Mouse (Mus musculus): ENCODE results near the gene Rab2b.
"Not testable (repeated sequence)": the region's sequence is repeated elsewhere in the genome, so short reads cannot be mapped to it uniquely, and the experiment has no call there.

Gene Rab2b

DNA sequence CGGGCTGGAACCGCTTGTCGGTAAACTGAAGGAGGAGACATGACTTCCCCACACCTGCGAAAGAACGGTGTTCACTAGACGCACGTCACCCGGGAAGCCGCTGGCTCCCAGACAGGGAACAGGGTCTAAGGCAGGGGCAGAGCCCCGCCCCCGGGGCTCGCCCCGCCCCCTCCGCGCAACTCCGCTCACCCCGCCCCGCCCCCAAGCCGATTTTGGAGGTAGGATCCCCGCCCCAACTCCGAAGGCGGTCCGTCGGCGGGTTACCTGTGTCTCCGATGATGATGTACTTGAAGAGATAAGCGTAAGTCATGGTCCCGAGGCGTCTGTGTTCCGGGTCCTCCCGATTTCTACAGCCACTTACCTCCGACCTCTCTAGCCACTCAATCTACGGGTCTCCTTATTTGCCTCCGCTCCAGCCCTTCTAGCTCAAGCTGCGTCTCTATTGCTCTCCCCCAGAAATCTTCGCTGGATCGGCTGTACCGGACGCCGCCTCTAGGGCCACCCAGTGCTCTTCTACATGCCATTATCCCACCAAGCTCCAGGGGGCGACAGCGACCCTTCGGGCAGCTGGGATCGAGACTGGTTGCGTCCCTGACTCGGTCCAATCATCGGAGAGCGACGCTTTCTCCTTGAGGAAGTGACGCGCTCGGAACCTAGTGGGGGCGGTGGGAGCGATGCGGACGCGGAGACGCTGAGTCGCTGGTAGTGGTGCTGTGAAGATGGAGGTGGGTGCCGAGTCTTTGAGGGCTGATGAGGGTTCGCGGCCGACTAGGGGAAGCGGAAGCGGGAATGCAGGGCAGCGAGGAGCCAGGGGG lies at the start of gene Rab2b, which contains the start of gene Tox4:
Gene Rab2b (minus strand): TSS at position 614 of the 815 bp plus-strand sequence.
Gene Tox4 (plus strand): TSS at position 215 of the 815 bp plus-strand sequence.
- DNase-seq (ENCODE audit: low spot score in 2 of 2): peak; percentile 99

DNA sequence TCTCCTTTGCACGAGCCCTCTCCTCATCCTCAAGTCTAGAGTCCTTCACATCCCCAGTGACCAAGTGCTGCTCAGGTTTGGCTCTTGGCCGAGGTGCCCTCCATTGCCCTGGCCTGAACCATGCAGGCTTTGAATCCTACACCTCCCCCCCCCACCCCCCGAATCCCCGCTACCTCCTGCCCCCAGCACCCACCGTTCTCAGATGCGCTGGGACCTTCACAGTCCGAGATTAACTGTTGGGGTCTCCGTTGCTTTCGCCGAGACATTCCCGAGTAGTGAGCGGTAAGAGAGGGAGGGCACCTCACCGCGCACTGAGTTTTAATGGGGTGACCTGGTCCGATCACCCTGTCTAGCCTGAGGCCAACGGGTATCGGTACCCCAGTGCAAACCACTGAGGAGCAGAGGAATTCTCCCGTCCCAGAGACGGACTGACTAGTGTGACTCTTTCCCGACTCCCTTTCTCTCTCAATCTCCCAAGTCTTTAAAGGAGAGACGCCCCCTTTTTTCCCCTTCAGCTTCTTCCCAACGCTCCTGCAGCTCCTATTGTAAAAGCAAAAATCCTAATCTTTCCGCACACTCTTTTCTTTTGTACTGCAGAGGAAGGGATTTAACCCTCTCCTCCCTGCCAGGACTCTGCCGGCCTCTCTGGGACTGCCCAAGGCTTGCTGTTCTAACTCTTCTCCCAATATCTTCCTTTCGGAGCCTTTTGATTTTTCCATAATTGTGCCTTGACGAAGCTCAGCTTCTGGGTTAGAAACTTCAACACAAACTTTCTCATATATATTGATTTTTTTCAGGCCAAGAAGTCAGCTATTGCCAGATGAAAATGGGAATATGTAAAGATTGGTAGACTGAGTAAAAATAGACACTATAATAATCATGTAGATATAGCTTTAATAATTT lies 48.8 kb upstream of the Rab2b start, which contains the start of gene Sall2:
Gene Sall2 (minus strand): TSS at position 853 of the 903 bp plus-strand sequence.
- DNase-seq (ENCODE audit: low spot score in 2 of 2): no peak

DNA sequence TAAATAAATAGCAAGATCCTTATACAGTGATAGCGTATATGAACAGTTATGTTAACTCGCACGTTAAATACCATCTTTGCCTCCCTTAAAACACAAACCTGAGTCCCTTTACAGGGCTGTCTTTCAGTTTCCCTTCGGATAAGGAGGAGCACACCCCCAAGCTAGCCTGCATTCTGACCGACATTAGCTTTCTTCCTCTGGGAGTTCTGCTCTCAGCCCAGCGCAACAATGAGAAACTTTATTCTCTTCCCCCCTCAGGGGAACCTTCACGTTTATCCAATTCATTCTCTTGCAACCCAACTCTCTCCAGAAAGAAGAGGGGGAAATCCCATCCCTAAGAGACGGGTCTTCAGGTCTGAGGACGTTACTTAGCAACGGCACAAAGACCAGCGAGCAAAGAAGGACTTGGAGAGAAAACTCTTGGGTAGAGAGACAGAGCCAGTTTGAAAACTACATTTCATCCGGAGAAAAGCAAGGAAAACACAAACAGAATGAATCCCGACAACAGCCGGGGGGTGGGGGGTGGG lies 48.1 kb upstream of the Rab2b start:
- no peak for DNase-seq (ENCODE audit: low spot score in 2 of 2)

DNA sequence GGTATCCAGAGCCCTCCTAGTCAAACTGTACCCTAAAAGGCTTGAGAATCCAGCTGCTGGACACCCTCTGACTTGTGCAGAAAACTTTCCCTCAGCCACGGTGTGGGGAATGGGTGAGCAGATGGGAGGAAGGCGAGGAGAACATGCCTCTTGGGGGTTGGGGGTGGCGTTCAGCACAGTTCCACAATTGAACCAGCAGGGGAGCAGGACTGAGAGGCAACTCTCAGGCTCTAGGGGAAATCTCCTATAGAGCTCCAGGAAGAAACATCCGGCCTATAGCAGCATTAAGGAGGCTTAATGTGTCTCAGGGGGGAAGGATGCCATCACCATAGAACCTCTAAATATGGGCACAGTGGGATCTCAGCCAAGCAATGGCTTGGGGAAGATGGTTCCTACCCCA lies 46.5 kb upstream of the Rab2b start:
- DNase-seq (ENCODE audit: low spot score in 2 of 2): no peak

DNA sequence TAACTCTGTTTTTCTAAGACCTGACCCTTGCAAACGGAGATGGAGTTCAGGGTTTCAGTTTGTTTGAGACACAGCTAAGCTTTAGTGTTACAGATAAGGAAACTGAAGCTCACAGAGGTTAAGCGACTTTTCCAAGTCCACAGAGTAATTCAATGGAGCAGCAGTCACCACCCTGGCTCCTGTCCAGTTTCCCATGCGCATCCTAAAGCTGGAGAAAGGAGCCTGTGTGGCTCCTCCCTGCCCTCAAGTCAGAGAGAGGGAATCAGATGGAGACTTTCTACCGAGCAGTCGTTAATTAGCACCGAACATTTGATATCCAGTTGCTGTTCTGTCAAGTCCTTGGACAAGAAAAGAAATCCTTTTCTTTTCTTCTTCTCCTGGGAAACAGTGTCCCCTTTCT lies 40.0 kb upstream of the Rab2b start:
- no peak for DNase-seq (ENCODE audit: low spot score in 2 of 2)

DNA sequence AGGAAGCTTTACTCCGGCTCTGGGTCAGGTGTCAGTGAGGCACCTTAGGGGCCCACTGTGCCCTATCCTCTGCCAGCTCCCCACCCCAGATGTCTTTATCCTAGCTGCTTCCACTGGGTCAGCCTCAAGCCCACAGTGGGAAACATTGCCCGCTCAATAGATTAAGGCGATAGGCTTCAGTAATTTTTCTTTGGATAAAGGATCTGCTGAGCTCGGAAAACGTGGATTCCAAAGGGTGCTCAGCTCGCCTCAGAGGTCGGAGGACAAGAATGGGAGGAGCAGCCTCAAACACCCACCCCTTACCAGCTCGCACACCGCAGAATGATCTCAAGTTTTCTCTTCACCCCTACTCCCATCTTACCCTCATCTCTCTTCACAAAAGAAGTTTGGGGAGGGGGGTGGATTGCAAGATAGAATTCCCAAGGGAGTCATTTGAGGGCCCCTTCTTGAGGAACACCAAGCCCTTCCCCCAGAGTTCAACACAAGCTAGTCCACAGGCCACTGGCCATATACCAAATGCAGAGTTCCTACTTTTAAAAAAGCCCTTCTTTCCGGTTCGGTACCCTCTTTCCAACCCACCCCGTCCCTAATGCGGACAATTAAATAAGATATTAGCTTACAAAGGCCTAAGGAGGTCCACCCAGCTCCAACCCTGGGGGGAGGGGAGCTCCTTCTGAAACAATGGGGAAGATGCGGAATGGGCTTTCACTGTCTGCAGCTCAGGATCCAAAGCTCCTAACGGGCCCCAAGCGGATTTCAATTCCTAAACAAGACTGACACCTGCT lies 37.3 kb upstream of the Rab2b start:
- peak in 1 of 2 experiments; percentile 9 for DNase-seq (ENCODE audit: low spot score in 2 of 2)

DNA sequence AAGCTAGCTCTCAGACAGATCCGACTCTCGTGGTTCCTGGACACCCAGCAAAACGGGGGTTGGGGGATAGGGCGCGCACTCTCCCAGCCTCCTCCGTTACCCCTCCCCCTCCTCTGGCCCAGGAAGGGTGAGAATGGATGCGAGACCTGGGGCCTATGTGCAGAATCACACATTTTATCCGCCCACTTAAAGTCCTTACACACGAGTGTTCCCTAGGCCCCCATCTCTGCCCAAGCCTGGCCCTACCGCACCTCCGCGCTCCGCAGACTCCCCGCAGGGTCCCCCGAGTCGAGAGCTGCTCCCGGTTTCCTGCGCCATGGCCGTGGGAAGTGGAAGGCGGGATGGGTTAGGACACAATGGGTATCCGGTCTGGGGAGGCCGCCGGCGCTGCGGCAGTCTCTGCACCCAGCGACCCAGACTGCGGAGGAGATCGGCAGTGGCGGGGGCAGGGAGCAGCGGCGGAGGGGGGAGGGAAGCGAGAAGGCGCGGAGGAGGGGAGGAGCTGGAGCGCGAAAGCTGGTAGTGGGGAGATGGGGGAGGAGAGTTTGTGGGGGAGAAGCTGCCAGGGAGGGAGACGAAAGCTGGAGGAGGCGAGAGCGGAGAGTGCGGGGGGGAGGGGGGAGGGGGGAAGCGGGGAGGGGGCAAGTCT lies 36.6 kb upstream of the Rab2b start:
- DNase-seq (ENCODE audit: low spot score in 2 of 2): peak; percentile 38 to 51

DNA sequence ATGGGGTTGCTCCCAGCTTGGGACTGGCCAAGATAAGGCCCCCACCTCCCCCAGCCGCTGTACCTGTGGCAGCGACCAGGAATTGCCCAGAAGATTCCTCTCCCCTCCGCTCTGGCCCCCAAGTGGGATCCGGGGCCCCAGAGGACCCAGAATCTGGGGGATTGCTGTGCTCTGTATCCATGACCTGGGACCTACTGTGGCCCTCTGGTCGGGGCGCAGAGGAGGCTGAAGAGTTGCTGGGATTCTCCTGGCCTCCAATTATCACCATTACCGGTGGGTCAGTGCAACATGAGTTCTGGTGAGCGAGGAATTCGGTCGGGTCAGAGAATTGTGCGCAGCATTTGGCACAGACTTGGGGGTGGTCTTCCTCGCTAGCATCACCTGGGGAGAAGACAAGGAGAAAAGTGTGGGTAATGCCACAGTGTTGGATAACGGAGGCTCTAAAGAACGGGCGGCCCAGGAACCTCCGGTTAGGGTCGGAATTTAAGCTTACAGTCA lies 36.0 kb upstream of the Rab2b start:
- DNase-seq (ENCODE audit: low spot score in 2 of 2): peak in 1 of 2 experiments; percentile 10

DNA sequence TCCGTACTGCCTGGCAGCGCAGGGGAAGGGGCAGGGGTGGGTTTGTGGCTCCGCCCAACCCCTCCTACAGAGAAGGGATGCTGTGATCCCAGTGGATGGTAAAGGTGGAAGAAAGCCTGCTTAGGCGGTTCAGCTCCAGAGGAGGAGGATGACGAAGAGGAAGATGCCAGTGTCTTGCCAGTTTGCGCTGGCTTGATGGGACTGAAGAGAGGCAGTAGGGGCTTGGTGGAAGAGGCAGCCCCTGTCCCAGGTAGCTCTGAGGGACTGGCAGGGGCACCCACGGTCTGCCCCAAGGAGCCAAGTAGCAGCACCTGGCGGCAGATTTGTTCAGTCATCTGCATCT lies 35.4 kb upstream of the Rab2b start:
- DNase-seq (ENCODE audit: low spot score in 2 of 2): no peak

DNA sequence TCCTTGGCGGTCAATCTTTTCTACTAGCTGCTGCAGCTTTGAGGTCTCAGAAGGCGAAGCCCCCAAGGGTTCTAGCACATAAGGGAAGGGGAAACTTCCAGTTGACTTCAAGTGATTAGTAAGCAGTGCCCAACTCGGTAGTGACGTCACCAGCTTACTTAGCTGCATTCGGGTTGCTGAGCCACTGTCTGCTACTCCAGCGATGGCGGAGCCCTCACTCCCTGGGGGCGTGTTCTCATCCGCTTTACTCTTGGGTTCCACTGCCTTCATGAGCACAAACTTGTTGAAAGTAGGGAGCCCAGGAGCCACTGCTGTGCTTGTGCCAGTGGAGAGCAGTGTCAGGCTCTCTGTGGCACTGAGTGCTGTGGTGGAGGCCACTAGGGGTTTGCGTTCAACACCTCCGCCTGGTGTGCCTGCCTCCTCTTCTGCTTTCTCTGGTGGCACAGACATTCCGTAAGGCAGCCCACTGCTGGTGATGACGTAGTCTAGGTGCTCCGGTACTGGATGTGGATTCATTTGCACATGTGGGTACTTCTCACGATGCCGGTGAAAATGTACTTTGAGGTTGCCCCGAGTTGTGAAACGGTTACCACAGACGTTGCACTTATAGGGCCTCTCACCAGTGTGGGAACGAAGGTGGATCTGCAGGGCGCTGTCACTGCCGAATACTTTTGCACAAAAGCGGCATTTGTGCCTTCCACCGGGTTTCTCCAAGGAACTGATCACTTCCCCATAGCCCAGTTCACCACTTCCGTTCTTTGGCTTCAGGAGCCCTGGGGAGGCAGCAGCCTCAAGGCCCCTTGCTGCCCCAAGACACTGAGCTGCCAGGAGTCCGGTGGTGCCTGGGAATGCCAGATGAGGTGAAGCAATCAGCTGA lies 34.8 kb upstream of the Rab2b start:
- peak in 1 of 2 experiments; percentile 9 for DNase-seq (ENCODE audit: low spot score in 2 of 2)

DNA sequence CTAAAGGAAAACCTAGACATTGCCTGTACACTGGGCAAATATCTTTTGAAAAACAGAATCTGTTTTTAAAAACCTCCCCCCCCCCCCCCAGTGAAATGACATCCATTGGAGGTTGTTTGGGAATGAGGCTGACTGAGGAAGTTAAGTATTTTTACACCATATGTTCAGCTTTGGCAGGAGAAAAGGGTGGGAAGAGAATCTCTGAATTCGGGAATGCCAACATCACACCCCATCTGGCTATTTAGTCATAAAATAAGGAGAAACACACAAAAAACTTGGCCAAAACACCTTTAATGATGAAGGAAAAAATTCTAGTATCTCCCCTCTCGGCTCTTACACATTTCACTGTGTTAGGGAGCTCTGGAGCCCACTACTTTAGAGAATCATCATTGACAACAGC lies 31.6 kb upstream of the Rab2b start:
- DNase-seq (ENCODE audit: low spot score in 2 of 2): no peak

DNA sequence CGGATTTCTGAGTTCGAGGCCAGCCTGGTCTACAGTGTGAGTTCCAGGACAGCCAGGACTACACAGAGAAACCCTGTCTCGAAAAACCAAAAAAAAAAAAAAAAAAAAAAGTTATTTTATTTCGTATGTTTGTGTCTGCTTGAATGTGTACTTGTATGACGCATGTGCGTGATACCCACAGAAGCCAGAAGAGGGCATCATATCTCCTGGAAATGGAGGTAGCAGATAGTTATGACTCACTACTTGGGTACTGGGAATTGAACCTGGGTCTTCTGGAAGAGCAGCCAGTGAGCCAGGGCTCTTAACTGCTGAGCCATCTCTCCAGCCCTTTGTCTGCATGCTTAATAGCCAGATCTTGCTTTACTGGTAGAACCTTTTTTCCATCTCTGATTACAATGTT lies 31.0 kb upstream of the Rab2b start:
- not testable (repeated sequence) for DNase-seq (ENCODE audit: low spot score in 2 of 2)

DNA sequence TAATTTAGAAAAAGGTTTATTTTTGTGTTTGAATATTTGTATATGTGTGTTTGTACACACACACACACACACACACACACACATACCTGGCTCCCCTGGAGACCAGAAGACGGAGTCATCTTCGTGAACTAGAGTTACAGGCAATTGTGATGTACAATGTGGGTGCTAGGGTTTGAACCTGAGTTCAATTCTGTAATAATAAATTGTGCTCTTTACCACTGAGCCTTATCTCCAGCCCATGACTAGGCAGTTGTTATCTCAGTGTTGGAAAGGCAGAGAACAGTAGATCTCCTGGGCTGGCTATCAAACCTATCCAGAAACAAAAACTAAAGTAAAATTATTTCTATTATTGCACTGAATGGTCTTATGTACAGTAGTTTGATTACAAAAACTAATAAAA lies 26.8 kb upstream of the Rab2b start:
- no peak for DNase-seq (ENCODE audit: low spot score in 2 of 2)

DNA sequence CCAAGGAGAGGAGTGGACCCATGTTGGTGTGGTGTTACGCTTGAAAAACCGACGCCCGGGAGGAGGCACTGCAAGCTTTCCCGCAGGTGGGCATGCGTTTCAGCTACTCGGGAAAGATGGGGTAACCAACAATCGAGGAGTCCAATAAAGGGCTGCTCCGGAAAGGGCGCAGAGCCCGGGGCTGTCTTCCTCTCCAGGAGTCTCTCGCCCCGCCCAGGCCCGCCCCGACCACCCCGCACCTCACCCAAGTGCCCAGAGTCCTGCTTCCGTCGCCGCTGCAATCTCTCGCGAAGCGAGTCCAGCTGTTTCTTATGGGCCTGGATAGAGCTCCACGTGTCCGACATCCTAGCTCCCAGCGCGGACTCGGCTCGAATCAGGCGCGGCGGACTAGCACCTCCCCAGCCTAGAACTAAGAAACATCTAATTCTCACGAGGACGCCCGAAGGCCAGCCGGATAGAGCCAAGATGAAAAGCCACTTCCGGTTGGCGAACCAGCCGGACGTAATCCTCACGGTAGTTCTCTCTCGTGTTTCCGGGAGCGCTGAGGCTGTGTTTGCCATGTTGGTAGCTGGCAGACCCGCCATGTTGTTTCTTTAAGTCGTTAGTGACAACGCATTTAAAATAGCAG lies 25.4 kb upstream of the Rab2b start, which contains the start of gene Mettl3:
Gene Mettl3 (minus strand): TSS at position 485 of the 628 bp plus-strand sequence.
- peak; percentile 88 to 92 for DNase-seq (ENCODE audit: low spot score in 2 of 2)

DNA sequence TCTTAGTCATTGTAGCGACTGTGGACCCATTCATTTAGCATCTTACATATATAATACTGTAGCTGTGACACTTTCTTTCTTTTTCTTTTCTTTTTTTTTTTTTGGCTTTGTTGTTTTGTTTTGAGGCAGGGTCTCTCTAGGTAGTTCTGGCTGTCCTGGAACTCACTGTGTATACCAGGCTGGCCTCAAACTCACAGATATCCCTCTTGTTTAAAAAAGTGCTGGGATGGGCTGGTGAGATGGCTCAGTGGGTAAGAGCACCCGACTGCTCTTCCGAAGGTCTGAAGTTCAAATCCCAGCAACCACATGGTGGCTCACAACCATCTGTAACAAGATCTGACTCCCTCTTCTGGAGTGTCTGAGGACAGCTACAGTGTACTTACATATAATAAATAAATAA lies 24.2 kb upstream of the Rab2b start:
- not testable (repeated sequence) for DNase-seq (ENCODE audit: low spot score in 2 of 2)

DNA sequence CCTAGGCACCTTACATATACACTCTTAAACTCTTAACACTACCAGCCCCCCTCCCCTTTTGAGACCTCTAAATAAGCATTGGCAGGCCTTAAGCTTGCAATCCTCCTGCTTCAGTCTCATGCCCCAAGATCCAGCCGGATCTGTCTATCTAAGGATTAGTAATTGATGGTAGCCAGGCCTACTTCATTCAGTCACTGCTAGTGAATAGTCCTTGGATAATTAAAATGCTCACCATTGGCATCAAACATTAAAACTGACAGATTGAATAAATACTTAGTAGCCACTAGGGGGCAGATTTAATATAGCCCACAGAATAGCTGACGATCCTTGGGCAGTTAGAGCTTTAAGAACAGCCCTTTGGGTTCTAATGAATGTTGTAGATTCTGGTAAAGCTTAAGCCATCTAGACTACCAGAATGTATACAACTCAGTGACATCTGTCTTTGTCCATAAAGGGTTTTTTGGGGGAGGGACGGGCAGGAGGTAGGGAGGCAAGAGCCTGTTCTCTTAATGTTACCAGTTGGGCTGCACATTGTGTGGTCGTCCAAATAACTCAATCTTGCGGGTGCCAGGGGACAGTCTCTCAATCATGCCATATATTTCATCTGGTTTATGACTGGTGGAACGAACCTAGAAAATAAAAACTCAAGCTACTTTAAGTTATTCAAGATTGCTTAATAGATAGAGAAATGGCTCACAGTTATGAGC lies 16.4 kb upstream of the Rab2b start:
- no peak for DNase-seq (ENCODE audit: low spot score in 2 of 2)

DNA sequence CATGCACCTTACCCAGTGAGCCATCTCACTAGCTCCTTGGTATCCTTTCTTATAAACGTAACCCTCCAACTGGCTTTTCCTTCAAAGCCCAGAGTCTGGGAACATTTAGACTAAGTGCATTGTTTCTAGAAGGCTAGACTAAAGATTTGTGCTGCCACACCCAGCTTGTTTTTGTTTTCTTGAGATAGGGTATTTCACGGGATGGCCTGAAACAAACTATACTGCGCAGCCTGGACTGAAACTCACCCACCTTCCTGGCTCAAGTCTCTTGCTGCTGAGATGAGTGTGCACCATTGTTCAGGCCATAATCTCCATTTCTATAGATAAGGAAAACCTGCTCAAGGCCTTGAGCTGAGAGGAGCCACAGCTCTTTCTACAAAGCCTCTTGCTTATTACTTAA lies 4.8 kb upstream of the Rab2b start:
- DNase-seq (ENCODE audit: low spot score in 2 of 2): no peak

DNA sequence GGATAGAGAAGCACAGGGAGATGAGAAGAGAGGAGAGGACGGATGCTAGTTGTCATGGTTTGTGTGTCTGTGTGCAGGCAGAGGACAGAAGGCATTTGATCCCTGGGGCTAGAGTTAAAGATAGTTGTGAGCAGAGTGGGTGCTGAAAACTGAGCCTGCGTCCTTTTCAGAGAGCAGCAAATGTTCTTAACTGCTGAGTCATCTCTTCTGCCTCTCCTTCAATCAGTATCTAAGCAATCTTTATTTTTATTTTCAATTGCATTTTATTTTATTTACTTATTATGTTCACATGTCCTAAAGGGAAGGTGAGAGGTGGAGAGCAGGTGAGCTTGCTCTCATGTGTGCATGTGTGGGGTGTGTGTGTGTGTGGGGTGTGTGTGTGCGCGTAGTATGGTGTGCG lies 4.3 kb upstream of the Rab2b start:
- no peak for DNase-seq (ENCODE audit: low spot score in 2 of 2)

DNA sequence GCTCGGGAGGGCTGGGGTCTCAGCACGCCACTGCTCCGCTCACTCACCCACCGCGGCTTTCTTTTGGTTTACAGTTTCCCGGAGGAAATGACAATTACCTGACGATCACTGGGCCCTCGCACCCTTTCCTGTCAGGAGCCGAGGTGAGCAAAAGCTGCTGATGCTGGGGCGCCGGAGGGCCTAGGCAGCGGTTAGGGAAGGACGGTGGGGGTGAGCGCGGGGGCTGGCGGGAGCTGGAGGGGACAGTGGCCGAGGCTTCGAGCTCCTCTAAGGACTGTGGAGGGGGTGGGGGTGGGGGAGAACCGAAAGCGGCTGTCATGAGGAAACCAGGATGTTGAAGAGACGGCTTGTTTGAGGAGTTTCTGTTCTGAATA lies 389 bp upstream of the Rab2b start:
- DNase-seq (ENCODE audit: low spot score in 2 of 2): no peak
